In genomic region chr12:111050256-111050655, GRCm38 (mm10) we compare ENCODE assay signal across 26 mouse cellular contexts. TPM values are rescaled to one million over a fixed set of nuclear protein-coding genes. Genes with fewer than 3 reads are reported as not detected.
DNase-seq lines count a peak whose midpoint lies in the region; ATAC-seq and TF ChIP-seq lines count a peak whose summit lies in the region.
"Had no signal": no experiment of that assay in that cellular context is flagged by ENCODE, and none has a peak within 500 bp of the region (broad histone marks: within the 10 kb centered on the region; RNA-seq: fewer than 3 reads in every experiment).

No protein-coding gene starts in this region.

- no peaks in the 10 kb centered on the region for H3K27me3 ChIP-seq in forebrain, postnatal 0 days (ENCODE audit: insufficient read depth, low read length)
- no peaks in the 10 kb centered on the region for H3K27me3 ChIP-seq in forebrain, embryonic 15.5 days
- H3K27me3 ChIP-seq in kidney, postnatal 0 days (ENCODE audit: insufficient read depth, low read length): no peaks in the 10 kb centered on the region
- H3K27me3 ChIP-seq in intestine, postnatal 0 days (replicated peaks; ENCODE audit: control insufficient read depth, insufficient read depth, low read length): no peaks in the 10 kb centered on the region
- H3K27me3 ChIP-seq: hindbrain, embryonic 15.5 days; limb, embryonic 13.5 days; liver, embryonic 13.5 days; stomach, embryonic 15.5 days had no signal

- H3K4me2 ChIP-seq in forebrain, postnatal 0 days (ENCODE audit: low read depth): no peak overlapping the region
- no peak overlapping the region for H3K4me2 ChIP-seq in forebrain, embryonic 15.5 days (replicated peaks)
- H3K4me2 ChIP-seq in kidney, postnatal 0 days (ENCODE audit: low read length): no peak overlapping the region
- H3K4me2 ChIP-seq in intestine, postnatal 0 days (replicated peaks; ENCODE audit: low read depth): no peak overlapping the region
- H3K4me2 ChIP-seq: hindbrain, embryonic 15.5 days; limb, embryonic 13.5 days; liver, embryonic 13.5 days; stomach, embryonic 15.5 days had no signal

- TF ChIP-seq CTCF in forebrain, postnatal 0 days (IDR thresholded peaks at IDR 0.05; ENCODE audit: low read depth): no peak
- TF ChIP-seq CTCF in kidney, postnatal 0 days (IDR thresholded peaks at IDR 0.05; ENCODE audit: low read depth): no peak
- TF ChIP-seq CTCF in intestine, postnatal 0 days (IDR thresholded peaks at IDR 0.05; ENCODE audit: low read depth): no peak

- no peaks in the 10 kb centered on the region for H3K4me1 ChIP-seq in forebrain, postnatal 0 days (ENCODE audit: insufficient read depth)
- peaks cover 10% of the 10 kb centered on the region for H3K4me1 ChIP-seq in forebrain, embryonic 15.5 days
- peaks cover 5% of the 10 kb centered on the region; the same call in 1 of the 2 replicates for H3K4me1 ChIP-seq in kidney, postnatal 0 days (replicated peaks; ENCODE audit: insufficient read depth, low read length)
- H3K4me1 ChIP-seq in intestine, postnatal 0 days (replicated peaks; ENCODE audit: control insufficient read depth, insufficient read depth, low read length): no peaks in the 10 kb centered on the region
- H3K4me1 ChIP-seq: stomach, embryonic 15.5 days had no signal

- H3K4me3 ChIP-seq in forebrain, postnatal 0 days (ENCODE audit: low read depth, low read length): no peak overlapping the region
- no peak overlapping the region for H3K4me3 ChIP-seq in forebrain, embryonic 15.5 days
- no peak overlapping the region for H3K4me3 ChIP-seq in kidney, postnatal 0 days (replicated peaks; ENCODE audit: low read depth, low read length)
- no peak overlapping the region for H3K4me3 ChIP-seq in intestine, postnatal 0 days (ENCODE audit: low read depth, low read length)
- H3K4me3 ChIP-seq: hindbrain, embryonic 10.5 days; hindbrain, embryonic 15.5 days; left cerebral cortex, adult 2 months; limb, embryonic 13.5 days; liver, embryonic 13.5 days; stomach, embryonic 15.5 days had no signal

- no peak for ATAC-seq in forebrain, postnatal 0 days
- no peak for ATAC-seq in forebrain, embryonic 15.5 days (replicated peaks)
- no peak for ATAC-seq in kidney, postnatal 0 days (replicated peaks; ENCODE audit: low FRiP score, low read depth)
- no peak for ATAC-seq in intestine, postnatal 0 days
- ATAC-seq: forebrain, embryonic 16.5 days; inflammation-experienced regulatory T-cells, adult 6 months had no signal

- WGBS in forebrain, postnatal 0 days: 65% methylated on average over 2 of the region's 2 CpGs
- WGBS in forebrain, embryonic 15.5 days: 88% methylated on average over 2 of the region's 2 CpGs
- 65% methylated on average over 2 of the region's 2 CpGs for WGBS in kidney, postnatal 0 days
- 94% methylated on average over 2 of the region's 2 CpGs for WGBS in intestine, postnatal 0 days

- no peaks in the 10 kb centered on the region for H3K36me3 ChIP-seq in forebrain, postnatal 0 days (ENCODE audit: insufficient read depth)
- H3K36me3 ChIP-seq in forebrain, embryonic 15.5 days: no peaks in the 10 kb centered on the region
- H3K36me3 ChIP-seq in kidney, postnatal 0 days (ENCODE audit: insufficient read depth, low read length): no peaks in the 10 kb centered on the region
- H3K36me3 ChIP-seq in intestine, postnatal 0 days (ENCODE audit: control insufficient read depth, insufficient read depth): peaks cover 14% of the 10 kb centered on the region
- H3K36me3 ChIP-seq: hindbrain, embryonic 15.5 days; stomach, embryonic 15.5 days had no signal

- no peaks in the 10 kb centered on the region for H3K9me3 ChIP-seq in forebrain, postnatal 0 days (ENCODE audit: low read length)
- no peaks in the 10 kb centered on the region for H3K9me3 ChIP-seq in forebrain, embryonic 15.5 days
- H3K9me3 ChIP-seq in kidney, postnatal 0 days (replicated peaks; ENCODE audit: low read length): no peaks in the 10 kb centered on the region
- no peaks in the 10 kb centered on the region for H3K9me3 ChIP-seq in intestine, postnatal 0 days (ENCODE audit: control insufficient read depth)
- H3K9me3 ChIP-seq: hindbrain, embryonic 10.5 days; hindbrain, embryonic 15.5 days; limb, embryonic 13.5 days; liver, embryonic 13.5 days; stomach, embryonic 15.5 days had no signal

- DNase-seq in forebrain, postnatal 0 days: peak; percentile 26
- peak; percentile 88 for DNase-seq in kidney, adult 9 months
- DNase-seq in kidney, postnatal 10 days: no peak
- DNase-seq in NIH3T3 (ENCODE audit: low read depth): peak; percentile 80
- DNase-seq in kidney, postnatal 0 days (ENCODE audit: low spot score): peak; percentile 17
- DNase-seq in adrenal gland, adult 18-20 months (ENCODE audit: low spot score in 2 of 2): no peak
- DNase-seq: adrenal gland, postnatal 14 days; B cell, adult 2 months; cerebellum, adult 11 months; cerebellum, adult 9-10 months; heart, postnatal 14 days; liver, embryonic 13.5 days; lung, adult 2 months; lung, postnatal 10 days; midbrain, embryonic 14.5 days; right cerebral cortex, postnatal 25 days had no signal

- no peak overlapping the region for H3K9ac ChIP-seq in forebrain, postnatal 0 days
- H3K9ac ChIP-seq in forebrain, embryonic 15.5 days (replicated peaks): no peak overlapping the region
- H3K9ac ChIP-seq in kidney, postnatal 0 days (ENCODE audit: low read depth, low read length): no peak overlapping the region
- H3K9ac ChIP-seq in intestine, postnatal 0 days (ENCODE audit: low read depth, low read length): no peak overlapping the region
- H3K9ac ChIP-seq: hindbrain, embryonic 15.5 days; limb, embryonic 13.5 days; liver, embryonic 13.5 days; stomach, embryonic 15.5 days had no signal

- H3K27ac ChIP-seq in forebrain, postnatal 0 days (ENCODE audit: low read depth, low read length): no peak overlapping the region
- H3K27ac ChIP-seq in forebrain, embryonic 15.5 days (replicated peaks): no peak overlapping the region
- H3K27ac ChIP-seq in kidney, postnatal 0 days: no peak overlapping the region
- H3K27ac ChIP-seq in intestine, postnatal 0 days (ENCODE audit: low read depth, low read length): no peak overlapping the region
- H3K27ac ChIP-seq: hindbrain, embryonic 10.5 days; hindbrain, embryonic 15.5 days; left cerebral cortex, adult 2 months; limb, embryonic 13.5 days; liver, embryonic 13.5 days; macrophage; stomach, embryonic 15.5 days had no signal

RNA-seq across cellular contexts. Expression of gene Rcor1, which starts 11.1 kb away (rescaled TPM):
- 14.0 and 16.2 TPM in 2 replicates for total RNA-seq in forebrain, postnatal 0 days (2014; rRNA removed)
- polyA plus RNA-seq in forebrain, postnatal 0 days (2015; fragmentation: Nextera tagmentation; extraction: Ambion mirVana): 3.2 and 4.3 TPM in 2 replicates
- 8.1 and 8.4 TPM in 2 replicates for polyA plus RNA-seq in forebrain, embryonic 15.5 days (2015; fragmentation: Nextera tagmentation; extraction: Ambion mirVana)
- polyA plus RNA-seq in kidney, postnatal 0 days (2015; fragmentation: Nextera tagmentation; extraction: Ambion mirVana): 9.9 and 10.1 TPM in 2 replicates
- 10 to 100 TPM; 53.5 to 58.5 TPM for total RNA-seq in adrenal gland, adult 18-20 months (2021)
- 7.0 and 7.9 TPM in 2 replicates for polyA plus RNA-seq in intestine, postnatal 0 days (2015; fragmentation: Nextera tagmentation; extraction: Ambion mirVana)

Comparison
In these comparisons a context has a peak if more than half of its experiments do, and no peak if none do; other contexts are left out.
1. DNase-seq: peak in forebrain, postnatal 0 days (single experiment), kidney, adult 9 months (single experiment), NIH3T3 (single experiment) and kidney, postnatal 0 days (single experiment); none in kidney, postnatal 10 days (single experiment) and adrenal gland, adult 18-20 months (0 of 2).